ENCODE assay signal across 35 mouse cellular contexts in the genomic region with DNA sequence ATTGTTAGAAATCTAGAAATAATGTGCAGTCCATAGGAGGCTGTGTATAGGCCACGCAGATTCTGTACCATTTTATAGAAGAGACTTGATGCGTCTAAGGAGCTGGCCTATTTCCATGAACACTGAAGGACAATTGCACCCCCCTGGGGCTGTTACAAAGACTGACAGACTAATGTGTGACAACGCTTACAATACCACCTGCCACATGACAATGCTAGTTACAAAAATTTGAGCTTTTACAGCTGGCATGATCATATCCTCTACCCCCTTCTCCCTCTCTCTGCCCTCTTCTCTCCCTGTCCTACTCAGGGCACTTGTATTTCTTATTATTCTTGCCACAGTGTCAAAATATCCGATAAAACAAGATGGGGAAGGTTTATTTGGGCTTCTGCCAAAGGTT. TPM values are rescaled to one million over a fixed set of nuclear protein-coding genes. Genes with fewer than 3 reads are reported as not detected.
"Had no signal": no experiment of that assay in that cellular context is flagged by ENCODE, and none has a peak within 500 bp of the region (broad histone marks: within the 10 kb centered on the region; RNA-seq: fewer than 3 reads in every experiment).

No protein-coding gene starts in this region.

- ATAC-seq: hindbrain, embryonic 16.5 days; hindbrain, postnatal 0 days; inflammation-experienced regulatory T-cells, adult 6 months; intestine, embryonic 15.5 days; intestine, embryonic 16.5 days; intestine, postnatal 0 days had no signal

- DNase-seq: heart, postnatal 14 days; heart, postnatal 36 days; heart, postnatal 4 days; kidney, adult 11 months; kidney, adult 18-20 months; kidney, adult 2 months; kidney, adult 8-10 months; kidney, adult 9 months; kidney, postnatal 10 days; kidney, postnatal 14 days; kidney, postnatal 25 days; kidney, postnatal 36 days; kidney, postnatal 4 days; layer of hippocampus, adult 9-11 months; layer of hippocampus, postnatal 36 days had no signal

- H3K4me2 ChIP-seq: heart, embryonic 11.5 days; heart, embryonic 12.5 days; heart, embryonic 13.5 days; heart, embryonic 15.5 days; hindbrain, embryonic 12.5 days; hindbrain, embryonic 13.5 days; hindbrain, embryonic 14.5 days; hindbrain, embryonic 15.5 days; intestine, embryonic 15.5 days; kidney, embryonic 15.5 days had no signal

- H3K27me3 ChIP-seq: heart, embryonic 12.5 days; heart, embryonic 13.5 days; heart, embryonic 15.5 days; hindbrain, embryonic 12.5 days; hindbrain, embryonic 13.5 days; hindbrain, embryonic 15.5 days; intestine, embryonic 15.5 days had no signal

- H3K9ac ChIP-seq: heart, embryonic 12.5 days; heart, embryonic 13.5 days; heart, embryonic 15.5 days; hindbrain, embryonic 12.5 days; hindbrain, embryonic 13.5 days; hindbrain, embryonic 14.5 days; hindbrain, embryonic 15.5 days; intestine, embryonic 15.5 days; kidney, embryonic 15.5 days had no signal

- H3K36me3 ChIP-seq: heart, embryonic 12.5 days; heart, embryonic 13.5 days; heart, embryonic 15.5 days; hindbrain, embryonic 10.5 days; hindbrain, embryonic 12.5 days; hindbrain, embryonic 13.5 days; hindbrain, embryonic 15.5 days; intestine, embryonic 15.5 days; kidney, embryonic 15.5 days had no signal

- H3K27ac ChIP-seq: heart, embryonic 13.5 days; heart, embryonic 15.5 days; hindbrain, embryonic 10.5 days; hindbrain, embryonic 12.5 days; hindbrain, embryonic 13.5 days; hindbrain, embryonic 14.5 days; hindbrain, embryonic 15.5 days; hindbrain, postnatal 0 days; intestine, embryonic 15.5 days; kidney, embryonic 15.5 days; kidney, postnatal 0 days; layer of hippocampus, adult 2 months; left cerebral cortex, adult 2 months had no signal

- H3K4me3 ChIP-seq: heart, embryonic 12.5 days; heart, embryonic 13.5 days; heart, embryonic 15.5 days; hindbrain, embryonic 10.5 days; hindbrain, embryonic 12.5 days; hindbrain, embryonic 13.5 days; hindbrain, embryonic 15.5 days; intestine, embryonic 15.5 days; kidney, embryonic 15.5 days; layer of hippocampus, adult 2 months; left cerebral cortex, adult 2 months had no signal

- H3K9me3 ChIP-seq: heart, embryonic 12.5 days; heart, embryonic 13.5 days; heart, embryonic 15.5 days; hindbrain, embryonic 10.5 days; hindbrain, embryonic 12.5 days; hindbrain, embryonic 13.5 days; hindbrain, embryonic 15.5 days; intestine, embryonic 15.5 days; kidney, embryonic 15.5 days had no signal

RNA-seq across cellular contexts. Expression of a gene that starts 48.3 kb away (rescaled TPM):
- total RNA-seq: hematopoietic stem cell, adult 5-6 weeks had no signal
